Mouse (Mus musculus) spleen, adult 2 months (tissue): ENCODE data around the gene Ccl27a. TPM values are rescaled to one million over a fixed set of nuclear protein-coding genes. Genes with fewer than 3 reads are reported as not detected.

Experiments used
- DNase-seq, 2 experiments: peaks; one replicate each; pipeline versions ENCODE4 v3.0.0 to v3.0.0-alpha.2; 2012 to 2021; ENCODE audit warnings: low spot score in 2 of 2, low read depth in 1 of 2
- H3K27ac ChIP-seq: fragments of 200-500 bp; 2 replicates; pipeline ENCODE4 v1.5.1; 2012; ENCODE audit warnings: low read length, inconsistent platforms; ENCODE audit not compliant: insufficient read depth
- H3K27me3 ChIP-seq: fragments of 200-500 bp; 2 replicates; pipeline ENCODE4 v1.6.1; 2012; ENCODE audit warnings: mild to moderate bottlenecking, moderate library complexity, low read length, inconsistent platforms; ENCODE audit not compliant: control insufficient read depth, insufficient read depth
- H3K36me3 ChIP-seq: fragments of 200-500 bp; 2 replicates; pipeline ENCODE4 v1.6.1; 2012; ENCODE audit warnings: mild to moderate bottlenecking, low read length, inconsistent platforms; ENCODE audit not compliant: control insufficient read depth, insufficient read depth
- H3K4me1 ChIP-seq: fragments of 200-500 bp; 2 replicates; pipeline ENCODE4 v1.6.1; 2011; ENCODE audit warnings: inconsistent platforms; ENCODE audit not compliant: control insufficient read depth, insufficient read depth, insufficient read length
- H3K4me3 ChIP-seq: fragments of 200-500 bp; 2 replicates; pipeline ENCODE4 v1.5.1; 2011; ENCODE audit warnings: mild to moderate bottlenecking, inconsistent platforms; ENCODE audit not compliant: insufficient read depth, insufficient read length; ENCODE audit errors: extremely low read depth
- CTCF ChIP-seq: fragments of 200-500 bp; IDR thresholded peaks from 2 replicates; pipeline ENCODE4 v1.5.1; 2011; ENCODE audit warnings: mild to moderate bottlenecking, inconsistent platforms; ENCODE audit not compliant: insufficient read depth, insufficient read length, insufficient replicate concordance; ENCODE audit errors: extremely low read depth
- POLR2A ChIP-seq: fragments of 200-500 bp; IDR thresholded peaks from 2 replicates; pipeline ENCODE4 v1.6.1; 2011; ENCODE audit warnings: low read depth, low read length, inconsistent platforms
- whole genome bisulfite sequencing: fragments of 180-500 bp; shearing (Covaris S2); methylation state at CpG from one replicate; pipeline ENCODE4 v1.1.7; 2018; 5-methylcytosine and 5-hydroxymethylcytosine counted together
- polyA plus RNA-seq: library from polyadenylated mRNA; depleted of rRNA; stranded (reverse); fragments of >200 nt; gene quantifications from 2 replicates; pipeline ENCODE4 v1.2.3, GENCODE M21; 2012; rRNA removed

The Ccl27a gene
- polyA plus RNA-seq, 1 experiment: 8.9 TPM

DNA sequence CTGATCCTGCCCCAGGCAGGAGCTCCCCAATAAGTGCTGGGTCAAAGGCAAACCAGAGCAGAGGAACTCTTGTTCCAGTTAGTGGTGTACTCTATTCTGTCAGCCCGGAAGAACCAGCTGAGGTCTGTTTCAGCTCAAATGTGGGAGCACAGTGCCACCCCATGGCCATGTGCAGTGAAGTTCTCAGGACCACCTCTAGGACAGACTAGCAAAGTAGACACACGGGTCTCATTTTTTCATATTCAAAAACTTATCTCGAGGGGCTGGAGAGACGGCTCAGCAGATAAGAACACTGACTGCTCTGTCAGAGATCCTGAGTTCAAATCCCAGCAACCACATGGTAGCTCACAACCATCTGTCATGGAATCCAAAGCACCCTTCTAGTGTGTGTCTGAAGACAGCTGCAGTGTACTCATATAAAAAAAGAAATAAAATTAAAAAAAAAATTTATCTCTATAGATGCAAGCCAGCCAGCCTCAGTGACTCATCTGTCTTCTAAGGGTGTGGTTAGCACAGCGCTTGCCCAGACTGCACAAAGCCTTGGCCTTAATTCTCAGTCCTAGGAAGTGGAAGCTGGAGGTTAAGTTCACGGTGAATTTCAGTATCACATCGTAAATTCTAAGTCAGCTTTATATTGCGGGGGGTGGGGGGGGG is 36.3 kb downstream of the Ccl27a start:
- no peak overlapping the region for H3K4me3 ChIP-seq
- peaks cover 4% of the 10 kb centered on the region; the same call in 1 of the 2 replicates for H3K36me3 ChIP-seq
- DNase-seq: peak; percentile 59 to 76
- no peak overlapping the region for H3K27ac ChIP-seq
- no peaks in the 10 kb centered on the region for H3K27me3 ChIP-seq
- TF ChIP-seq CTCF (peak; percentile 85; the same call in 1 of the 2 replicates), POLR2A (no peak)
- 35% methylated on average over 8 of the region's 8 CpGs for WGBS
- peaks cover 7% of the 10 kb centered on the region; the same call in 1 of the 2 replicates for H3K4me1 ChIP-seq

- peaks cover 17% of the 10 kb centered on the region for H3K27me3 ChIP-seq
- peak within 1 kb of the TSS; percentile 26; the same call in 1 of the 2 replicates for H3K4me3 ChIP-seq
- 2% methylated on average over 50 of the region's 50 CpGs for WGBS
- H3K4me1 ChIP-seq: peaks cover 4% of the 10 kb centered on the region; the same call in 1 of the 2 replicates
- H3K36me3 ChIP-seq: no peaks in the 10 kb centered on the region
- TF ChIP-seq POLR2A (no peak), CTCF (no peak)
- H3K27ac ChIP-seq: no peak within 1 kb of the TSS
- DNase-seq: no peak
These were observed 42.8 kb downstream of the Ccl27a start, which contains the start of gene Arid3c for GRCm38 (mm10) chr4:41731052-41731765. TSS of gene Arid3c (minus strand) at chr4:41731142.

GRCm38 (mm10) chr4:41726826-41727621 is 47.0 kb downstream of the Ccl27a start:
- Histone ChIP-seq H3K36me3 (no peaks in the 10 kb centered on the region), H3K27me3 (peaks cover 28% of the 10 kb centered on the region), H3K27ac (no peak overlapping the region), H3K4me1 (peaks cover 7% of the 10 kb centered on the region), H3K4me3 (no peak overlapping the region)
- no peak for TF ChIP-seq POLR2A
- no peak for TF ChIP-seq CTCF
- WGBS: 26% methylated on average over 20 of the region's 20 CpGs
- no peak for DNase-seq

- peak; percentile 79 to 93 for DNase-seq
- TF ChIP-seq CTCF: no peak
- TF ChIP-seq POLR2A: peak; percentile 78
- H3K36me3 ChIP-seq: peaks cover 12% of the 10 kb centered on the region
- peaks cover 7% of the 10 kb centered on the region; the same call in 1 of the 2 replicates for H3K4me1 ChIP-seq
- H3K4me3 ChIP-seq: peak within 1 kb of the TSS; percentile 93
- no peak within 1 kb of the TSS for H3K27ac ChIP-seq
- peaks cover 15% of the 10 kb centered on the region for H3K27me3 ChIP-seq
- under 1% methylated on average over 27 of the region's 27 CpGs for WGBS
These were observed 51.1 kb downstream of the Ccl27a start, which contains the start of gene Dctn3 for GRCm38 (mm10) chr4:41722918-41723351. TSS of gene Dctn3 (minus strand) at chr4:41723170.

Other genes with a start within 250 kb of the Ccl27a start
- gene Fam219a, start 204.7 kb downstream of the Ccl27a start, polyA plus RNA-seq: 16.3 and 23.9 TPM in 2 replicates
- 0.25 and 0.95 TPM in 2 replicates for gene Dnaic1, start 204.5 kb downstream of the Ccl27a start, polyA plus RNA-seq
- gene Enho, start 133.9 kb downstream of the Ccl27a start, polyA plus RNA-seq: 8.7 and 8.9 TPM in 2 replicates
- 8.1 and 9.3 TPM in 2 replicates for gene Cntfr, start 77.2 kb downstream of the Ccl27a start, polyA plus RNA-seq
- gene Il11ra1, start 74.3 kb downstream of the Ccl27a start, polyA plus RNA-seq: 45.0 and 52.1 TPM in 2 replicates
- gene Rpp25l, start 60.7 kb downstream of the Ccl27a start, polyA plus RNA-seq: 32.8 and 46.9 TPM in 2 replicates
- gene Dctn3, start 51.1 kb downstream of the Ccl27a start, polyA plus RNA-seq: 25.4 and 25.5 TPM in 2 replicates
- gene Arid3c, start 43.1 kb downstream of the Ccl27a start, polyA plus RNA-seq: not detected in 2 replicates
- gene Galt, start 19.0 kb downstream of the Ccl27a start, polyA plus RNA-seq: 67.1 and 91.0 TPM in 2 replicates
- gene Sigmar1, start 18.1 kb downstream of the Ccl27a start, polyA plus RNA-seq: 48.3 and 51.1 TPM in 2 replicates
- 4.0 and 5.7 TPM in 2 replicates for gene Gm21541, start 129.4 kb upstream of the Ccl27a start, polyA plus RNA-seq
- gene Gm20878, start 167.3 kb upstream of the Ccl27a start, polyA plus RNA-seq: 0.86 and 4.2 TPM in 2 replicates
- 0.05 TPM in 1 of 2 replicates, not detected in the other for gene Fam205a4, start 191.8 kb upstream of the Ccl27a start, polyA plus RNA-seq